Mouse (Mus musculus): ENCODE measurements around the gene Map2k1.

Map2k1 gene

GRCm38 (mm10) chr9:64249371-64249770 is 4.1 kb downstream of the Map2k1 start:
- no peak for DNase-seq (ENCODE audit: low spot score in 2 of 2)

GRCm38 (mm10) chr9:64242381-64242831 is 11.0 kb downstream of the Map2k1 start:
- DNase-seq (ENCODE audit: low spot score in 2 of 2) = no peak

- DNase-seq (ENCODE audit: low spot score in 2 of 2) = no peak
These were observed 12.8 kb downstream of the Map2k1 start for GRCm38 (mm10) chr9:64240681-64241080.

- no peak for DNase-seq (ENCODE audit: low spot score in 2 of 2)
These were observed 13.3 kb downstream of the Map2k1 start for GRCm38 (mm10) chr9:64240116-64240515.

GRCm38 (mm10) chr9:64236056-64236455 is 17.4 kb downstream of the Map2k1 start:
- DNase-seq (ENCODE audit: low spot score in 2 of 2) = no peak

- no peak for DNase-seq (ENCODE audit: low spot score in 2 of 2)
These were observed 18.5 kb downstream of the Map2k1 start, which contains the start of gene Uchl4 for GRCm38 (mm10) chr9:64234768-64235435. Gene Uchl4, plus strand, starts transcription at chr9:64235201.

GRCm38 (mm10) chr9:64233656-64234055 is 19.8 kb downstream of the Map2k1 start:
- DNase-seq (ENCODE audit: low spot score in 2 of 2) = no peak

- no peak for DNase-seq (ENCODE audit: low spot score in 2 of 2)
These were observed 21.0 kb downstream of the Map2k1 start for GRCm38 (mm10) chr9:64232257-64232957.

GRCm38 (mm10) chr9:64231674-64232073 is 21.8 kb downstream of the Map2k1 start:
- DNase-seq (ENCODE audit: low spot score in 2 of 2) = no peak

- DNase-seq (ENCODE audit: low spot score in 2 of 2) = no peak
These were observed 22.3 kb downstream of the Map2k1 start for GRCm38 (mm10) chr9:64231171-64231570.

GRCm38 (mm10) chr9:64228972-64229371 is 24.5 kb downstream of the Map2k1 start:
- no peak for DNase-seq (ENCODE audit: low spot score in 2 of 2)

GRCm38 (mm10) chr9:64227736-64228135 is 25.7 kb downstream of the Map2k1 start:
- no peak for DNase-seq (ENCODE audit: low spot score in 2 of 2)

- DNase-seq (ENCODE audit: low spot score in 2 of 2) = no peak
These were observed 27.6 kb downstream of the Map2k1 start for GRCm38 (mm10) chr9:64225805-64226204.

GRCm38 (mm10) chr9:64222098-64222497 is 31.3 kb downstream of the Map2k1 start:
- no peak for DNase-seq (ENCODE audit: low spot score in 2 of 2)

- no peak for DNase-seq (ENCODE audit: low spot score in 2 of 2)
These were observed 32.0 kb downstream of the Map2k1 start for GRCm38 (mm10) chr9:64221480-64221879.

- DNase-seq (ENCODE audit: low spot score in 2 of 2) = no peak
These were observed 32.8 kb downstream of the Map2k1 start for GRCm38 (mm10) chr9:64220603-64221002.

- DNase-seq (ENCODE audit: low spot score in 2 of 2) = no peak
These were observed 33.5 kb downstream of the Map2k1 start for GRCm38 (mm10) chr9:64219772-64220420.

- no peak for DNase-seq (ENCODE audit: low spot score in 2 of 2)
These were observed 34.1 kb downstream of the Map2k1 start for GRCm38 (mm10) chr9:64219305-64219704.

GRCm38 (mm10) chr9:64217887-64218286 is 35.5 kb downstream of the Map2k1 start:
- DNase-seq (ENCODE audit: low spot score in 2 of 2) = no peak

- DNase-seq (ENCODE audit: low spot score in 2 of 2) = no peak
These were observed 36.8 kb downstream of the Map2k1 start for GRCm38 (mm10) chr9:64216641-64217040.

- no peak for DNase-seq (ENCODE audit: low spot score in 2 of 2)
These were observed 37.3 kb downstream of the Map2k1 start for GRCm38 (mm10) chr9:64216090-64216489.

- no peak for DNase-seq (ENCODE audit: low spot score in 2 of 2)
These were observed 39.0 kb downstream of the Map2k1 start for GRCm38 (mm10) chr9:64214452-64214851.

All from spleen, postnatal 4 days (tissue).